Mouse (Mus musculus) layer of hippocampus, adult 8-10 months (tissue): Measurements from ENCODE around the gene Dbn1. TPM values are rescaled to one million over a fixed set of nuclear protein-coding genes. Genes with fewer than 3 reads are reported as not detected.

Source experiments
- DNase-seq, 2 experiments: peaks; one replicate each; pipeline ENCODE4 v3.0.0; 2022; ENCODE audit warnings: low spot score in 2 of 2
- total RNA-seq, 4 experiments: library from RNA; stranded (reverse); gene quantifications; 2 replicates each; pipeline ENCODE4 v1.2.4; 2022

The Dbn1 gene
- total RNA-seq, 4 experiments from 2014 or later, result 295 to 399 (median 333) TPM

- no peak for DNase-seq
These were observed 8.9 kb downstream of the Dbn1 start for GRCm38 (mm10) chr13:55479008-55479407.

- DNase-seq, result no peak
These were observed 9.9 kb downstream of the Dbn1 start for GRCm38 (mm10) chr13:55478036-55478435.

DNA sequence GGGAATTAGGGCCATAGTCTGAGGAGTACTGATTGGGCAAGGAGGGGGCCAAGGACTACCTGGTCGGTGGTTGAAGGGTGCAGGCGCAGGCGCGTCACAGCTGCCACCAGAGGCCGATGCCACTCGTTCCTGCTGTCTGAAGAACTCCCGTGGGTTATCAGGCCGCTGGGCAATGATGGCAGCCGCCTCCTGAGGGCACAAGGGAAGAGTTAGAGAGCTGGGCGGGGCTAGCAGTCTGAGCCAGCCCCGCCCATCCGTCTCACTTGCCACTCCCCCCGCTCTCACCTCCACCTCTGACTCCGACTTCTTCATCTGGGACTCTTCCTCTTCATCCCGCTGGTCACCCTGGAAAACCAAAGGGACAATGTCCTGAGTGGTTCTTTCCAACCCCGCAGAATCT lies 10.4 kb downstream of the Dbn1 start:
- DNase-seq, result no peak

DNA sequence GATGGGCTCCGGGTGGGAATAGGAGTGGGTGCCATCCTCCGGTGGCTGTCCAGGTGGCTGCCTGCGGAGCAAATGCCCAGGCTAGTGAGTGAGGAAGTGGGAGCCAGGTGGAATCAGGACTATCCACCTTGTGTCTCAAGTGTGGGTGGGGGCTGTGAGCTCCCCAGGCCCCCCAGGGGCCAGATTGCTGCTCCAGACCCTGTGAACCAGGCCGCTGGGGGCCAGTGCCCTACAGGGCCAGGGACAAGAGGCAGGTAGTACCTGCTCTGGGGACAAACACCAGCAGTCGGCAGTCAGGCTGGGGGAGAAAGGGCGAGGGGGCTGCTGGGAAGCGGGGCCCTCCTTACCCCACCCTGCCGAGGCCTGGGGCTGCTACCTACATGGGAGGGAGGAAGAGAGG lies 11.7 kb downstream of the Dbn1 start:
- peak in 1 of 2 experiments; percentile 12 for DNase-seq

DNA sequence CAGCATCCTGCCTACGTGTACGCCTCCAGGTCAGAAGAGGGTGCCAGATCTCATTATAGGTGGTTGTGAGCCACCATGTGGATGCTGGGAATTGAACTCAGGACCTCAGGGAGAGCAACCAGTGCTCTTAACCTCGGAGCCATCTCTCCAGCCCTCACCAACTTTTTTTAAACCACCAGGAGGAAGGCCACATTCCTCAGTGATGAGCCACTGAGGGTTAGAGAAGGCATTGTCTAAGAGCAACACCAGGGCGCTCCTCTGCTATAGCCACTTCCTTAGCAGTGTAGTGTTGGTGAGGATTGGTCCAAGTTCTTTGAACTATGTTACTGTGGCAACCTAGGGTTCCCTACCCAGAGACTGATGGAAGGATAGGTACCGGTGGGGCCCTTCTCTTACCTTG lies 12.2 kb downstream of the Dbn1 start:
- no peak for DNase-seq

DNA sequence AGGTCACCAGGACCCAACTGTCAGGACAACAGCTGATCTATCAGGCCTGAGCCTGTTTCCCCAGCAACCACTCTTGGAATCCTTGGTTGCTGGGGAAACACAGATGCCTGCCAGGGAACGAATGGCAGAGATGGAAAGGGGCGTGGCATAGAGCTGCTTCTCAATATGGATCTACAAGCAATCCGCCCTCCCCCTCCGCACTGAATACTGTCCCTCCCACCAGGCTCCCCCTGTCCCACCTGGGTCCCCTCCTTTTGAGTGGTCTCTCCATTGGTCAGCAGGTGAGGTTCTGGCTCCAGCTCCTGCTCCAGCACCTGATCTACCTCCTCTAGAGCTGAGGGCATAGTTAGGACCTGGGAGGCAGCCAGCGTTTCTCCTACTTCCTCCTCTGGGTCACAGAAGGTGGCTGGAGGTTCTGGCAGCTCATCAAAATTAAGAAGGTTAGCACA lies 13.3 kb downstream of the Dbn1 start:
- DNase-seq, result peak; percentile 80 to 85

- no peak for DNase-seq
These were observed 13.9 kb downstream of the Dbn1 start for GRCm38 (mm10) chr13:55473961-55474360.

DNA sequence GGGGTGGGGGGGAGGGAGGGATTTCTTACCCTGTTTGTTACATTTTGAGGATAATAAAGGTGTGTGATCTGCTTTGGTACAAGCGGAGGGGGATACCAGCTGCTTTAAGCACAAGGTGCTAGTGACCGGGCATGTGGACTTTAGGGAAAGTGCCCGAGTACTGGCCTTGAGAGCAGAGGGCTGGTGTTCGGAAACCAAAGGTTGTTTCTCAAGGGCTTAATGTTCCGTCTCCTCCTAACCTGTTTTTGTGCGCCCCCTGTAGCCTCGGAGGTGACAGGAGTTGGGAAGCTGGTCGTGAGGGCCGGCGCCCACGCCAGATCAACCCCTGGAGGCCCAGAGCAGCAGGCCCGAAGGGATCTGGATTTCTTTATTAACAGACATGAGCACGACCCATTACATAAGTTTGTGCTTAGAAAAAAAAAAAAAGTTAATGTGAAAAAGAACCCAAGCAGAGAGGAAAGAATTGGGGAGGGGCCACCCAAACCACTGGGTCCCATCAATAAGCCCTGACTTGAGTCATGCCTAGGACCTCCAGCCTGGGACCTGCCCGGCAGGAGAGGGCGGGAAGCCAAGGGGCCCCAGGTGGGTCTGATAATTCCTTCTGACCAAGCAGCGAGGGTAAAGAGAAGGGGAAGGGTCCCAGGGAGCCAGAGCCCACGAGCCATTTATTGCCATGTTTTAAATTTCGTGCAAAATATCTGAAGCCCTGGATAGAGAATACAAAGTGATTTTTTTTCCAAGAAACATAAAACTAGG lies 14.7 kb downstream of the Dbn1 start:
- DNase-seq, result no peak

GRCm38 (mm10) chr13:55472132-55473022 lies 15.5 kb downstream of the Dbn1 start:
- DNase-seq, result no peak

- DNase-seq, result no peak
These were observed 16.1 kb downstream of the Dbn1 start for GRCm38 (mm10) chr13:55471819-55472131.

- no peak for DNase-seq
These were observed 16.6 kb downstream of the Dbn1 start for GRCm38 (mm10) chr13:55471156-55471818.

DNA sequence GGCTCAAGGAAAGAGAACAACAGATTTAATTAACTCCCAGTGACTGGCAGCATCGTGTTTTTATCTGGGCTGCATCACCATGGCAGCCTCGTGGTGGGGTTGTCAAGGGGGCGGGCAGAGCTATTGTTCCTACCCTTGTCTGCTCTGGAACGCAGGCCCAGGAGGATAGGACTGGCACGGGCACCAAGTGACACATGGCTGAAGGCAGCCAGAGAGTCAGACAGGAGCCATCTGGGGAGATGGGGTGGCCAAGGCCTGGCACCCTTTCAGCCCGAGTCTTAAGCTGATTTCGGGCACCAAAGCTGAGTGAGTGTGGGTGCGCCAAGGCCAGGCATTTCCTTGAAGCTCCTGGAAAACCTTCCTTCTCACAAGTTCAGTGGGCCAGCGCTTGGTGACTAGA lies 17.5 kb downstream of the Dbn1 start:
- peak; percentile 80 to 83 for DNase-seq

DNA sequence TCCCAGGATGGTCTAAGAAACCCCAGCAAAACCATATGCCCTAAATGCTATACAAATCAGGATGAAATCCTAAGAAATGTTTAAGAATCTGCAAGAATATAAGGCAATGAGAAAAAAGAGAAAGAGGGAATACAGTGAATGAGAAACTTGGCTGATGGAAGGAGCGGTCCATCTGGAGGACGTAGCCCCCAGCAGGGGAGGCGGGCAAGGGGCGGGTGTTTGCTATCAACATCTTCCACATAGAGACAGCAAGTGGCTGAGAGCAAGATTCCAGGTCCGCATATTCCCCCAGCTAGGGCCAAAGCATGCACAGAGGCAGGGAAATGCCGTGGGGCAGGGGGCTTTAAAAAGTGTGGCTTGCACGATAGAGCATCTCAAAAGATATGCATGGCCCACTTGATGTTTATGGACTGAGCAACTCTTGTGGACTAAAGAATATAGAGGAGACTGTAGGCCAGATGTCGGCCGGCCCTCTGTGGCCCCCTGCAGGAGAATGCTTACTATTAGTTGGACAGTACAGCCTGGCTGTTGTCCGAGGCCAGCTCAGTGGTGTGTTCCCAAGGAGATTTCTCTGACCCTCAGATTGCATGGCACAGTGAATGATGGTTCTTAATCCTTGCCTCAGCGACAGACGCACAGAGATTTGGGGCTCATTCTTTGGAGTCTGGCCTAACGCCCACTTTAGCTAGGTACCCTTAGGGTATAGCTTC lies 18.9 kb downstream of the Dbn1 start:
- peak in 1 of 2 experiments; percentile 22 for DNase-seq

DNA sequence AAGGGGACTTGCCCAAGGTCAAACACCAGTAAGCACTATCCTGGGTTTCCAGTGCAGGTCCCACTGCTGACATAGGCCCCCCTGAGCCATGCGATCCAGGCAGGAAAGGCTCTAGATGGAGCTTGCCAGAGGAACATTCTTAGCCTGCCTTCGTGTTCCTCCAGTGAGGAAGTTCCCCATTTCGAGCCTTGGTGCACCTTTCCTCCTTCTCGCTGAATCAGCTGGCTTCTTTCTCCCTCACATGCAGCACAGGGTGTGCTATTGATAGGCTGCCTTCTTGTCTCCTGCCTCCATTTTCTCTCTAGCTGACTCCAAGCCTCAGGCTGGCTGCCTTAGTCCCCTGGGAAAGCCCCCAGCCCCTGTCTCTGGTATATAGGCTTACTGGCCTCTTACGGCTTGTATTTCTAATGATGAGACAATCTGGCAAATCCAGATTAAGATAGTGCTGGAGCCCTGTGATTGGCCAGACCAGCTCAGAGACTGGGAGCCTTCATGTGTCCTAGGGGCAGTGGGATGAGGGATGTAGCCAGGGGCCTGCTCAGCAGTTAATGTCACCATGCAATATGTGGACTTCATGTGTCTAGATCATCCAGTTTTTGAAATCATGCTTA lies 22.0 kb downstream of the Dbn1 start:
- peak in 1 of 2 experiments; percentile 8 for DNase-seq

GRCm38 (mm10) chr13:55465184-55465583 lies 22.7 kb downstream of the Dbn1 start:
- no peak for DNase-seq

DNA sequence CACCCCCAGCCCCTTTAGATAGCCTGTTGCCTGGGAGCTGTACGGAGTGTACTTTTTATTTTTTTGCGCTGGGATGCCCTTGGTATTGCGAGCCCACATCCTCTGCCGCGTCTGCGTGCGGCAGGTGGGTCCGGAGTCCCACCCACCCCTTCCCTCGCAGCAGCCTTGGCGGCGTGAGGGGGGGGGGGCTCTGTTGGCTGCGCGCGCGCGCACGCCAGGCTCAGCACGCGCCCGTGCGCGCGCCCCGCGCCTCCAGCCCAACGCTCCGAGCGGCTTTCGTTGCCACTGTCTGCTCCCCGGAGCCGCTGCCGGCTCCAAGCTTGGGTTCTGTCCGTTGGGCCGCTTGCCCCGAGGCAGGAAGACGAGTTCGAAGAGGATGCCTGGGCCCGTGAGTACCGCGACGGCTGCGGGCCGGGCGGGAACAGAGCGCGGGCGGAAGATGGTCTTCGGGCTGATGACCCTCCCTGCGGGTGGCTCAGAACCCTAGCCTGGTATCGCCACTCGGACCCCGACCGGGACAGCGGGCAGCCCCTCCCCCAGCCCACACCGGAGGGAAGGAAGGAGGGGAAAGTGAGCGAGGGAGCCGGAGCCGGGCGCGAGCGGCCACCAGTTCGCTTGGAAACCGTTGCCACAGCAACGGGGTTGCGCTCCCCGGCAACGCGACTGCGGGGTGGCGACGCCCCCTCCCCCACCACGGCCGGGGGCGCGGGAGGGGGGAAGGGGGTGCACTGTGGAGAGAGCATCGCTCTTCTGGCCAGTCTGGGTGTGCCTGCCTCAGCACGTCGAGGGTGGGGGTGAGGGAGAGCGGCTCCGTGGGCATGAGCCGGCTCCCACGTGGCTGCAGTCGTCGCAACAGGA lies 23.7 kb downstream of the Dbn1 start, which contains the start of gene Prr7:
Prr7 (plus strand) TSS at position 241 of the 858 bp plus-strand sequence.
- DNase-seq, result peak in 1 of 2 experiments; percentile 67

DNA sequence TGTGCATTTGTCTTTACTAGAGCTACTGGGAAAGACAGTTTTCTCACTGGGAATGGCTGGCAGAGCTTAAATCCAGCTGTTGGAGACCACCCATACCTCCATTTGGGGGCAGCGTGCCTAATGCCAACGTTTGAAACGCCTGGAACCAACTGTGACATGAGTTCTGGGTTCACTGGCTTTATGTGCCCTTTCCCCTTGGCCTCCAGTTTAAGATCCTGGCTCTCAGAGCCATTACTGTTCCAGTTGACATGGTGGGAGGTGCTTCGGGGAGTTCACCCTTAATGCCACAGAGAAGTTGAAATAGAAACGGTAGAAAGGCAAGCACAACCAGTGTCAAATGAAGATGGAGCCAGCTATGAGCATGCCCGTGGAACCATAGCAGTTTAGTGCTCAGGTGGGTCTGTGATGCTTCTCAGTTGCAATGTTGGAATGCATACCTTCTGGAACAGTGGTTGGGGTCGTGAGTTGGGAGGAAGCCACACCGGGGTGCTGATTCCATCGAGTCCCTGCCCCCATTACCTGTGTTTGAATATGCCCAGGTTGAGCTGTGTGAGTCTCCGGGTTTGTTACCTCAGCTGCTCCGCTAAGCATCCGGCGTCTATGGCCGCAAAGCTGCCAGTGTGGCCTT lies 24.4 kb downstream of the Dbn1 start:
- no peak for DNase-seq

DNA sequence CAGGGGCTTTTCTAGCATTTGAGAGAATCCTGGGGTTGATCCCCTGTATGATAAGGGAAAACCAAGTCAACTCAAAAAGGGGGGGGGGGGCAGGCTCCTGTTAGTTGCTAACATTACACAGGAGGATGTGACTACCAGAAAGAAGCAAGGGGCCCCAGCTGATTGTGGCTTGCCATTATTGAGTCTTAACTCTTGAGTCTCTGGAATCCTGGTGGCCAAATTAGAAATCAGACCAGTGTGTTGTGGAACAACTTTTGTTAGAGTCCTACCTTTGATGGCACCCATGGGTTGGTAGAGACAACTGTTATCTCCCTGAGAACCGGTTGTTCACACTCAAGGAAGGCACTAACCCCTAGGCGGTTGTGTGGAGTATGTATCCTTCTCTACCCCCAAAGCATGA lies 24.9 kb downstream of the Dbn1 start:
- no peak for DNase-seq

DNA sequence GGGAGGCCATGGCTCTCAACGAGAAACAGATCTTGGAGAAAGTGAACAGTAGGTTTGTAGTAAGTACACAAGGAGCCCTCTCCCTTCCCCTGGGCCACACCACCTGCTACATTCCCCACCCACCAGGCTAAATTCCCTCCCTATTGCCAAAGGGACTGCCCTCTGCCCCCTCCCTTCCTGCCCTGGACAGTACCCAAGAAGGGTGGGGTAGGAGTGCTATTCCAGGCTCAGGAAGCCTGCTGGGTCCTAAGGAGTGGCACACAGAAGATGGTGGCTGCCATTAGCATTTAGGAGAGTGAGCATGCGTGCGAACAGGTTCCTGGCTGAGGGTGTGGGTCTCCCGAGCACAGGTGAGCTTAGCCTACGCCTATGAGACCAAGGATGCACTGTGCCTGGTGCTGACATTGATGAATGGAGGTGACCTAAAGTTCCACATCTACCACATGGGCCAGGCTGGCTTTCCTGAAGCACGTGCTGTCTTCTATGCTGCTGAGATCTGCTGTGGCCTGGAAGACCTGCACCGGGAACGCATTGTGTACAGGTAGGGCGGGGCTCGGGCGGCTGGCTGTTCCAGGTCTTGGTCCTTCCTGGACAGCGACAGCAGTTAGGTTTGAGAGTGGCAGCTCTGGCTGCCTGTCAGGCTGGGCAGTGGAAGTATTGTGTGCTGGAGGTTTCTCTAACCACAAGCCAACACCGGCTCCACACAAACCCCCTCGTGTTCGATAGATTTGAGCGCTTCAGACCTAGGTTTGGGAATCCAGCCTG lies 35.9 kb downstream of the Dbn1 start:
- no peak for DNase-seq
